Mouse (Mus musculus) midbrain, embryonic 16.5 days (tissue): ENCODE measurements at regions not wholly inside any gene's neighbourhood (a gene's known extent, or its start where the extent isn't known, plus 50 kb on each side); places are given as distances from the start of the nearest gene placed in this dataset.

Source experiments
- ATAC-seq: fragments of 200-750 bp; cut with Nextera tagmentation; 2 replicates; pipeline ENCODE4 v1.8.0; 2017; ENCODE audit warnings: moderate TSS enrichment
- H3K27ac ChIP-seq: fragments of 300-500 bp; sonication (generic); 2 replicates; pipeline ENCODE4 v1.5.1; 2014; ENCODE audit warnings: mild to moderate bottlenecking, low read length, mixed read lengths
- H3K27me3 ChIP-seq: fragments of 300-500 bp; sonication (generic); 2 replicates; pipeline ENCODE4 v1.6.1; 2014; ENCODE audit warnings: low read depth, low read length, mixed read lengths; ENCODE audit not compliant: control insufficient read depth, insufficient read depth
- H3K36me3 ChIP-seq: fragments of 300-500 bp; sonication (generic); 2 replicates; pipeline ENCODE4 v1.6.1; 2014; ENCODE audit warnings: mild to moderate bottlenecking, low read length, moderate library complexity, mixed read lengths; ENCODE audit not compliant: control insufficient read depth, insufficient read depth
- H3K4me1 ChIP-seq: fragments of 300-500 bp; sonication (generic); 2 replicates; pipeline ENCODE4 v1.6.1; 2014; ENCODE audit warnings: mild to moderate bottlenecking, low read length, mixed read lengths; ENCODE audit not compliant: control insufficient read depth, insufficient read depth
- H3K4me2 ChIP-seq: fragments of 300-500 bp; sonication (generic); 2 replicates; pipeline ENCODE4 v1.6.1; 2014; ENCODE audit warnings: mild to moderate bottlenecking, low read length, mixed read lengths
- H3K4me3 ChIP-seq: fragments of 300-500 bp; sonication (generic); 2 replicates; pipeline ENCODE4 v1.5.1; 2014; ENCODE audit warnings: low read depth, mild to moderate bottlenecking, low read length, moderate library complexity, mixed read lengths
- H3K9ac ChIP-seq: fragments of 300-500 bp; sonication (generic); 2 replicates; pipeline ENCODE4 v1.6.1; 2014; ENCODE audit warnings: low read depth, low read length, mixed read lengths
- H3K9me3 ChIP-seq: fragments of 300-500 bp; sonication (generic); replicated peaks from 2 replicates; pipeline ENCODE4 v1.6.1; 2014; ENCODE audit warnings: mild to moderate bottlenecking, low read length, mixed read lengths; ENCODE audit not compliant: control insufficient read depth, poor library complexity, severe bottlenecking
- WGBS: fragments of 180-500 bp; shearing (Covaris S2); extraction: QIAGEN DNeasy Blood & Tissue Kit; methylation state at CpG from one replicate; pipeline ENCODE4 v1.1.7; 2014; 5-methylcytosine and 5-hydroxymethylcytosine counted together

DNA sequence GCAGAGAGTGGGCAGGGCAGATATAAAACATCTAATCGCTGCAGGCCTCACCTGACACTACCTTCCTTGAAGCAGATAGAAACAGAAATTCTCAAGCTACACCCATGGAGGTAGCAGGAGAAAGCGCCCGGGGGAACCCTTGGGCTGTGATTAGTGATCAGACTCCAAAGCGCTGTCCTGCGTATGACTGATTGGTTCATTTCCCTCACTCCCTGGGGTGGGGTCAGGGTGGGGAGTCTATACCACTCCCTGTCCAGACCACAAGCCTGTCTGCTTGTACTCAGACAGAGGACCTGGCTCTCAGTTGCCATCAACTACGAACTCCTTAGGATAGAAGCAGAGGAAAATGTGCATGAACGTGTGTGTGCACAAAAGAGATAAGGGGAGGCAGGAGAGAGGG, 77.7 kb downstream of the Gm826 start:
- Histone ChIP-seq H3K36me3 (no peaks in the 10 kb centered on the region), H3K27ac (no peak overlapping the region), H3K4me1 (no peaks in the 10 kb centered on the region), H3K9ac (no peak overlapping the region), H3K27me3 (no peaks in the 10 kb centered on the region), H3K4me3 (no peak overlapping the region), H3K4me2 (no peak overlapping the region), H3K9me3 (no peaks in the 10 kb centered on the region)
- 85% methylated on average over 7 of the region's 7 CpGs for WGBS
- ATAC-seq = no peak

DNA sequence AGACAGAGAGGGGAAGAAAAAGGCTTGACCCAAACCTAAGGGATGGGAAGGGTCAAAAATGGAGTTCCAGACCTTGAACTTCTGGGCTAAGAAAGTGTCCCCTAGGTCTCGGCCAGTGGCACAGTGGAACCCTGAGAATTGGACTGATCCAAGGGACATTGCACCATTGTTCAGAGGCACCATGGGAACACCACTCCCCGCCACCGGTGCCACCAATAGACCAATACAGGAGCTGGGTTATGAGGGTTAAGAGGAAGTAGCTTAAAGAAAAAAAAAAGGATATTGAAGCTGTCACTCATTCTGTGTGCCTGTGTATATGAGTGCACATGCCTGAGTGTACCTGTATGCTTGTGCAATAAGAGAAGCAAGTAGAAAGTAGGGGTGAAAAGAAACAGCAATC, 83.7 kb downstream of the Gm826 start:
- Histone ChIP-seq H3K9ac (no peak overlapping the region), H3K4me3 (no peak overlapping the region), H3K27ac (no peak overlapping the region), H3K4me2 (no peak overlapping the region), H3K4me1 (peaks cover 6% of the 10 kb centered on the region; the same call in 1 of the 2 replicates), H3K27me3 (no peaks in the 10 kb centered on the region; the same call in none of the 2 replicates), H3K36me3 (no peaks in the 10 kb centered on the region), H3K9me3 (no peaks in the 10 kb centered on the region)
- 91% methylated on average over 3 of the region's 3 CpGs for WGBS
- ATAC-seq = no peak

DNA sequence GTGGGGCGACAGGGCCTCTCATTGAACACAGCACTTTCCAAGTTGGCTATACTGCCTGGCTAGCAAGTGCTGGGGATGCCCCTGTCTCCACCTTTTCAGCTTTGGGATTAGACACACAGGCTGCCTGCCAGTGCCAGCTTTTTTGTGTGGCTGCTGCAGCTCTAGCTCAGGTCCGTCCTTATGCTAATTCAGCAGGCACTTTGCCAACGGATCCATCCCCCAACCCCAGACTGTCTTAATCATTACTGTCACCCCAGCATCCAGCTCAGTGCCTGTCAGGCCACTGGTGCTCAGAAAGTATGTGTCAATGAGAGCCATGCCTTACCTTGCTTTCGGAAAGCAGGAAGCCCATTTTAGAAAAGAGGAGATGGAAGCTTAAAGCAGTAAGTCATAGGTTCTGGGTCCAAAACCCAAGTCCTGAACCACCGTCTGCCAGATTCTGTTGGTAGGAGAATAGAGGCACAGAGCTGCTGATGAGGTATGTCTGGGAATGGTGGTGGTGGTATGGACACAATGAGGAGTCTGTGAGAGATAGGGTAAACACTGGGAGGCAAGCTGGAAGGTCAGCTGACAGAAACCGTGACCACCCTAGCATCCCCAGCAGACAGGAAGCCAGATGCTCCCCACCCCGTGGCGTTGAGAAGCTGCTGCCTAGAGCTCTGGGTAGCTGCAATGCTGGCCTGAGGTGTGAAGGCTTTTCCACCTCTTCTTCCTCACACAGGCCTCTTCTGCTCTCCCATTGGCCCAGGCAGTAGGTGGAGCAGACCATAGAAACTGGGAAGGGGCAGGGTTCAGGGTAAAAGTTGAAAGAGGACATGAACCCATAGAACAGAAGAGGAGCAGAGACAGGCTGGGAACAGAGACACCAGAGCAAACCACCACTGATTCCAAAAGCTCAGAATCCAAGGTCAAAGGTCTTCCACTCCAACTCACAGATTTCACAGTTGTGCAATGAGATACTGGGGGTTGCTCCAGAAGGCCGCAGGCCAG, 84.6 kb downstream of the Gm826 start:
- WGBS = 57% methylated on average over 9 of the region's 9 CpGs

DNA sequence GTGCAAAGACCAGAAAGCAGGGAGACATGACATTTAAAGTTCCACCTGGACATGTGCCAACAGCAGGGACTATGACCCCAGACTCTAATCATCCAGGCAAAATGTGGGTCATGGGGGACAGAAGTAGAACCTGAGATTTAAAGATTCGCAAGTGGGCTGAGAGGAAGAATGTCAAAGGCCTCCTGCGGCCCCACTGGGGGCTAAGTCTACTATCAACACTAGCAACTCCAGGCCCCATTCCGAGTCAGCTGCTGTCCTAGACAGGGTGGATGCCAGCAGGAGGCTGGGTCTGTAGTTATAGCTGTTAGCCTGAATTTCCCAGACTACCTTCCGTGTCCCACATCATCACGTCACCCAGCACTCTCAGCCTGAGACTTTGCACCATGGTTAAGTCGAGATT, 86.7 kb downstream of the Gm826 start:
- H3K4me3 ChIP-seq = no peak overlapping the region
- no peak for ATAC-seq
- no peaks in the 10 kb centered on the region for H3K9me3 ChIP-seq
- H3K4me1 ChIP-seq = peaks cover 11% of the 10 kb centered on the region; the same call in 1 of the 2 replicates
- 91% methylated on average over 6 of the region's 6 CpGs for WGBS
- no peak overlapping the region for H3K27ac ChIP-seq
- no peaks in the 10 kb centered on the region for H3K36me3 ChIP-seq
- no peak overlapping the region for H3K9ac ChIP-seq
- no peaks in the 10 kb centered on the region; the same call in none of the 2 replicates for H3K27me3 ChIP-seq
- H3K4me2 ChIP-seq = no peak overlapping the region

More for the DNA sequence above, 84.6 kb downstream of the Gm826 start:
- 0 out of 2 replicates have a peak, but pooled peaks have one; percentile 45 for ATAC-seq
- Histone ChIP-seq H3K27ac (no peak overlapping the region), H3K27me3 (no peaks in the 10 kb centered on the region; the same call in none of the 2 replicates), H3K9ac (no peak overlapping the region), H3K4me3 (no peak overlapping the region), H3K9me3 (no peaks in the 10 kb centered on the region), H3K4me1 (peaks cover 11% of the 10 kb centered on the region; the same call in 1 of the 2 replicates), H3K36me3 (no peaks in the 10 kb centered on the region), H3K4me2 (no peak overlapping the region)

DNA sequence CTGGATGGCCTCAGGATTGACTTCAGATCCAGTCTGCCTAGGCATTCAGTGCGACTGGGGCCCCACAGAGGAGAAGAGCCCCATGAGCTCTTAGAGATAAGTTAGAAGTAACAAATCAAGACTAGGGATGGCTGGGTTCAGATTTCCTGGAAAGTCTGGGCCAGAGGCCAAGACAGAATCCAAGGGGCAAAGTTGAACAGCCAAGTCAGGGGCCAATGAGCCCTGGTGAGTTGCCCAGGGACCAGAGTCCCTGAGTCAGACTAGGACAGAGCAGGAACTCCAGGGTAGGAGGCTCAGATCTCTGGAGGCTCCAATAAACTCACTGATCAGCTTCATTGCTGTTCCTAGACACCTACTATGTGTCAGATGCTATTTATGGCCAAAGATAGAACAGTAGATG, 87.6 kb downstream of the Gm826 start:
- Histone ChIP-seq H3K4me1 (peaks cover 11% of the 10 kb centered on the region; the same call in 1 of the 2 replicates), H3K27me3 (no peaks in the 10 kb centered on the region; the same call in none of the 2 replicates), H3K9me3 (no peaks in the 10 kb centered on the region), H3K36me3 (no peaks in the 10 kb centered on the region), H3K27ac (no peak overlapping the region), H3K4me3 (no peak overlapping the region), H3K9ac (no peak overlapping the region), H3K4me2 (no peak overlapping the region)
- WGBS = 74% methylated on average over 1 of the region's 1 CpGs
- ATAC-seq = no peak

GRCm38 (mm10) chr2:160244866-160245265, 89.1 kb downstream of the Gm826 start:
- H3K27me3 ChIP-seq = no peaks in the 10 kb centered on the region; the same call in none of the 2 replicates
- no peak overlapping the region for H3K4me3 ChIP-seq
- peak overlapping the region; percentile 31 for H3K4me2 ChIP-seq
- peaks cover 11% of the 10 kb centered on the region; the same call in 1 of the 2 replicates for H3K4me1 ChIP-seq
- 0 out of 2 replicates have a peak overlapping the region, but pooled peaks have one; percentile 23 for H3K9ac ChIP-seq
- no peaks in the 10 kb centered on the region for H3K36me3 ChIP-seq
- ATAC-seq = no peak
- H3K9me3 ChIP-seq = no peaks in the 10 kb centered on the region
- WGBS = 6% methylated on average over 7 of the region's 7 CpGs
- no peak overlapping the region; the same call in 1 of the 2 replicates for H3K27ac ChIP-seq

DNA sequence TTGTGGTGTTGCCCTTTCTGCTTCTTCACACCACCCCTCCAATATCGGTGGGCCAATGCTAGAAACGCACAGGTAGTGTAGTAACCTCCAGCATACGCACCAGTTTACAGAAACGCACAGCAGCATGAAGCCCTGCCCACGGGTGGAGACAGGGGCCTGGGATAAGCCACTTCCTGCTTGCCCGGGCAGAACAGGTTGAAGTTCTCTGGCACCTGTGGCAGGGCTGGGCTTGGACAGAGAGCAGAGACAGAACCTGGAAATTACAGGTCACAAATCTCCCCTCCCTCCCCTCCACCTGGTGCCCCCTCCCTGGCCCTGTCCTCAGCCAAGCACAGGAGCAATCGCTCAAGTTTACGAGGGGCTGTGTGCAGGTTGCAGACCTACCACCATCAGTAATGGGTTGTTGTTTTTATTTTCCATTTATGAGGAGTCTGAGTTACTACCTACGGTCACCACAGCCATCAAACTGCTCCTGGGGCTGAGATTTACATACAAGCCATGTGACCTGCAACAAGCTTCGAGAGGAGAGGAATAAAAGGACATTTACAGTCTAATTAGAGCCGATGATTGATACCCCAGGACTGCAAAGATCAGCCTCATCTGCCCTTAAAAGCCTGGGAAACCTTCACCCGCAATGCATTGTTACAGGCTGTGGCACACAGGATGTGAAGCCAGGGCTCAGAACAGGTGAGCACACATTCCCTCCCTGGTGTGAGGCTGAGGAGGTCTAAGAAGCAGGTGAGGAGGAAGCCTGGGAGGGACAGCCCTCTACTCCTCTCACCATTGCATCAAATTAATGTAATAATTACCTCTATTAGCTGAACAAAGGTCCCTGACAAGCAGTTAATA, 93.2 kb downstream of the Gm826 start:
- Histone ChIP-seq H3K4me3 (no peak overlapping the region), H3K4me1 (peaks cover 6% of the 10 kb centered on the region; the same call in 1 of the 2 replicates), H3K36me3 (no peaks in the 10 kb centered on the region), H3K4me2 (no peak overlapping the region), H3K9ac (no peak overlapping the region), H3K9me3 (no peaks in the 10 kb centered on the region), H3K27ac (no peak overlapping the region), H3K27me3 (no peaks in the 10 kb centered on the region; the same call in none of the 2 replicates)
- WGBS = 84% methylated on average over 12 of the region's 12 CpGs
- no peak for ATAC-seq

DNA sequence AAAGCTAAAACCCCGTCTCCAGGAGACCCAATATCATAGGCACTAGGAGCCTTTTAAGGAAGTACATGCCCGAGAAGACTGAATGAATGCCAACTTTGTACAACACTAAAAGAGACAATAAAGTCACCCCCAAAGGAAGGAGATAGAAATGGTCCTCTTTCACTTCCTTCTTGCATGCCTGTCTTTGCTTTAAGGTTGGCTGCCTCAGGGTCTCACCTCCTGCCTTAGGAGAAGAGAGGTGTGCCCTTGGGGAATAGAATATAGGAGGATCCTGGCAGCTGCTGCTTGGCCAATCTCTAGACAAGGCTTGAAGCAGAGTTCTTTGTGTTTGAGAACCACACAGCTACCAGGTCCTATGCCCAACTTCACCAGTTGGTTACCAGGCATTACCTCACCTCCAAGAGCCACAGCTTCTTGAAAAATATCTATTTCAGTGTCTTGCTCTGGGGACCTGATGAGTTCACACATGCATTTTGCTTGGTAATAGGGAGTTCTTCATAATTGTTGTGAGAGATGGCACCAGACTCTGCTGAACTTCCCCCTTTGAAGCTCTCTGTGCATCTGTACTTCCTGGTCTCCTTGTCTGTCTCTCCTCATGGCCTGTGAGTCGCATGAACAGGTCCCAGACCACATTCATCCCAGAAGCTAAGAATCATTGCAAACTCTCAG, 96.4 kb downstream of the Gm826 start:
- Histone ChIP-seq H3K9ac (no peak overlapping the region), H3K27ac (no peak overlapping the region), H3K4me3 (no peak overlapping the region), H3K27me3 (no peaks in the 10 kb centered on the region), H3K4me1 (no peaks in the 10 kb centered on the region), H3K36me3 (no peaks in the 10 kb centered on the region), H3K9me3 (no peaks in the 10 kb centered on the region), H3K4me2 (no peak overlapping the region)
- WGBS = 80% methylated on average over 3 of the region's 3 CpGs
- ATAC-seq = no peak
